18 mouse cellular contexts compared by ENCODE assay signal in genomic region chr11:117778031-117778430, GRCm38 (mm10). TPM values are rescaled to one million over a fixed set of nuclear protein-coding genes. Genes with fewer than 3 reads are reported as not detected.
A peak's percentile ranks its signal among the peaks of the same experiment; 100 is the strongest.
DNase-seq lines count a peak whose midpoint lies in the region; ATAC-seq and TF ChIP-seq lines count a peak whose summit lies in the region.
"Had no signal": no experiment of that assay in that cellular context is flagged by ENCODE, and none has a peak within 500 bp of the region (broad histone marks: within the 10 kb centered on the region; RNA-seq: fewer than 3 reads in every experiment).

No protein-coding gene starts in this region.

- H3K27ac ChIP-seq in lung, embryonic 15.5 days, result 0 out of 2 replicates have a peak overlapping the region, but pooled peaks have one; percentile 88
- peak overlapping the region; percentile 86 for H3K27ac ChIP-seq in bone marrow, adult 2 months (ENCODE audit: control insufficient read depth, insufficient read depth, low read depth, low read length, poor library complexity)
- peak overlapping the region; percentile 91; the same call in 1 of the 2 replicates for H3K27ac ChIP-seq in limb, embryonic 10.5 days
- H3K27ac ChIP-seq: forebrain, embryonic 12.5 days had no signal

- 88% methylated on average over 11 of the region's 11 CpGs for WGBS in lung, embryonic 15.5 days
- 89% methylated on average over 11 of the region's 11 CpGs for WGBS in bone marrow, adult 2 months
- 94% methylated on average over 11 of the region's 11 CpGs for WGBS in limb, embryonic 10.5 days

- intact Hi-C loops in heart, postnatal 14 days (cut with DNase I), result no loop called here

- no peak overlapping the region for H3K9ac ChIP-seq in lung, embryonic 15.5 days
- H3K9ac ChIP-seq: embryonic facial prominence, embryonic 12.5 days; forebrain, embryonic 12.5 days had no signal

- no peaks in the 10 kb centered on the region for H3K9me3 ChIP-seq in lung, embryonic 15.5 days
- no peaks in the 10 kb centered on the region for H3K9me3 ChIP-seq in limb, embryonic 10.5 days (replicated peaks)
- H3K9me3 ChIP-seq: embryonic facial prominence, embryonic 12.5 days; forebrain, embryonic 12.5 days had no signal

- no peak overlapping the region for H3K4me3 ChIP-seq in lung, embryonic 15.5 days
- no peak overlapping the region for H3K4me3 ChIP-seq in bone marrow, adult 2 months (replicated peaks; ENCODE audit: control insufficient read depth, low read depth, low read length)
- no peak overlapping the region for H3K4me3 ChIP-seq in limb, embryonic 10.5 days
- H3K4me3 ChIP-seq: forebrain, embryonic 12.5 days had no signal

- H3K36me3 ChIP-seq in lung, embryonic 15.5 days, result no peaks in the 10 kb centered on the region
- peaks cover 51% of the 10 kb centered on the region for H3K36me3 ChIP-seq in limb, embryonic 10.5 days
- H3K36me3 ChIP-seq: forebrain, embryonic 12.5 days had no signal

- H3K4me2 ChIP-seq in lung, embryonic 15.5 days, result no peak overlapping the region
- H3K4me2 ChIP-seq: forebrain, embryonic 12.5 days had no signal

- ATAC-seq in lung, embryonic 15.5 days (ENCODE audit: borderline replicate concordance, extremely low read depth, low FRiP score, low TSS enrichment), result no peak
- ATAC-seq: hindbrain, embryonic 16.5 days had no signal

- peak; percentile 92 for DNase-seq in heart, adult 11 months
- no peak for DNase-seq in heart, postnatal 14 days
- no peak for DNase-seq in lung, postnatal 36 days
- DNase-seq in limb, embryonic 10.5 days (ENCODE audit: low spot score), result no peak
- no peak for DNase-seq in thymus, postnatal 0 days (ENCODE audit: low spot score)
- no peak for DNase-seq in thymus, postnatal 4 days
- DNase-seq: cerebellum, adult 9-11 months; lung, postnatal 10 days; midbrain, embryonic 14.5 days had no signal

- H3K27me3 ChIP-seq in lung, embryonic 15.5 days, result no peaks in the 10 kb centered on the region
- H3K27me3 ChIP-seq in limb, embryonic 10.5 days (ENCODE audit: low read depth, poor library complexity, severe bottlenecking), result peaks cover 20% of the 10 kb centered on the region

- H3K4me1 ChIP-seq in lung, embryonic 15.5 days, result peaks cover 49% of the 10 kb centered on the region
- peaks cover 11% of the 10 kb centered on the region for H3K4me1 ChIP-seq in bone marrow, adult 2 months (ENCODE audit: control insufficient read depth, insufficient read depth, low read length)
- H3K4me1 ChIP-seq in limb, embryonic 10.5 days, result peaks cover 54% of the 10 kb centered on the region

- TF ChIP-seq CTCF in bone marrow, adult 2 months (IDR thresholded peaks at IDR 0.05; ENCODE audit: control insufficient read depth, insufficient read depth, low read length), result no peak

- no peak for TF ChIP-seq POLR2A in bone marrow, adult 2 months (IDR thresholded peaks at IDR 0.05; ENCODE audit: borderline replicate concordance, control insufficient read depth, low read depth, low read length)

RNA-seq across cellular contexts. Expression of gene Tmc8, which starts 3.8 kb away (rescaled TPM):
- total RNA-seq in heart, postnatal 14 days (2021), result 1 to 10 TPM; 5.0 to 7.3 TPM
- 3.0 and 3.2 TPM in 2 replicates for polyA plus RNA-seq in lung, embryonic 15.5 days (2015; fragmentation: Nextera tagmentation; extraction: Ambion mirVana)
- polyA plus RNA-seq in bone marrow, adult 2 months (2011; ENCODE audit: insufficient read depth, insufficient read length, low replicate concordance, missing spikeins), result 32.6 and 51.1 TPM in 2 replicates
- 1.4 and 1.5 TPM in 2 replicates for polyA plus RNA-seq in limb, embryonic 10.5 days (2016; fragmentation: Nextera tagmentation; extraction: Ambion mirVana)
- 37.5 and 41.1 TPM in 2 replicates for polyA plus RNA-seq in thymus, postnatal 0 days (2015; fragmentation: Nextera tagmentation; extraction: Ambion mirVana)

RNA-seq across cellular contexts. Expression of gene Tmc6, which starts 4.0 kb away (rescaled TPM):
- total RNA-seq in heart, postnatal 14 days (2021), result 10 to 100 TPM; 27.0 to 30.2 TPM
- polyA plus RNA-seq in lung, embryonic 15.5 days (2015; fragmentation: Nextera tagmentation; extraction: Ambion mirVana), result 24.2 and 24.7 TPM in 2 replicates
- polyA plus RNA-seq in bone marrow, adult 2 months (2011; ENCODE audit: insufficient read depth, insufficient read length, low replicate concordance, missing spikeins), result 129 and 194 TPM in 2 replicates
- polyA plus RNA-seq in limb, embryonic 10.5 days (2016; fragmentation: Nextera tagmentation; extraction: Ambion mirVana), result 25.1 and 28.2 TPM in 2 replicates
- polyA plus RNA-seq in thymus, postnatal 0 days (2015; fragmentation: Nextera tagmentation; extraction: Ambion mirVana), result 46.7 and 58.9 TPM in 2 replicates

RNA-seq across cellular contexts. Expression of gene 6030468B19Rik, which starts 19.4 kb away (rescaled TPM):
- not detected for total RNA-seq in heart, postnatal 14 days (2021)
- 0.32 and 0.74 TPM in 2 replicates for polyA plus RNA-seq in lung, embryonic 15.5 days (2015; fragmentation: Nextera tagmentation; extraction: Ambion mirVana)
- 13.5 and 16.7 TPM in 2 replicates for polyA plus RNA-seq in bone marrow, adult 2 months (2011; ENCODE audit: insufficient read depth, insufficient read length, low replicate concordance, missing spikeins)
- polyA plus RNA-seq in limb, embryonic 10.5 days (2016; fragmentation: Nextera tagmentation; extraction: Ambion mirVana), result 1.6 and 2.3 TPM in 2 replicates
- polyA plus RNA-seq in thymus, postnatal 0 days (2015; fragmentation: Nextera tagmentation; extraction: Ambion mirVana), result 0.21 and 0.55 TPM in 2 replicates
- total RNA-seq: gastrocnemius, adult 8-10 months; left cerebral cortex, postnatal 14 days had no signal
- polyA plus RNA-seq: C2C12; forebrain, embryonic 12.5 days; hindbrain, embryonic 16.5 days; midbrain, embryonic 14.5 days had no signal

RNA-seq across cellular contexts. Expression of gene Gm20708, which starts 31.4 kb away (rescaled TPM):
- total RNA-seq in heart, postnatal 14 days (2021), result 1 to 10 TPM in 1 of 2 experiments, under 1 TPM in 1; 0.98 to 2.3 TPM
- 0.24 TPM in 1 of 2 replicates, not detected in the other for polyA plus RNA-seq in lung, embryonic 15.5 days (2015; fragmentation: Nextera tagmentation; extraction: Ambion mirVana)
- polyA plus RNA-seq in bone marrow, adult 2 months (2011; ENCODE audit: insufficient read depth, insufficient read length, low replicate concordance, missing spikeins), result 9.5 and 12.3 TPM in 2 replicates
- polyA plus RNA-seq in limb, embryonic 10.5 days (2016; fragmentation: Nextera tagmentation; extraction: Ambion mirVana), result 0.23 and 0.58 TPM in 2 replicates
- 0.13 and 0.48 TPM in 2 replicates for polyA plus RNA-seq in thymus, postnatal 0 days (2015; fragmentation: Nextera tagmentation; extraction: Ambion mirVana)
- polyA plus RNA-seq: neural tube, embryonic 11.5 days had no signal

RNA-seq across cellular contexts. Expression of gene Syngr2, which starts 31.4 kb away (rescaled TPM):
- total RNA-seq in heart, postnatal 14 days (2021), result 100 to 1,000 TPM; 108 to 109 TPM
- polyA plus RNA-seq in lung, embryonic 15.5 days (2015; fragmentation: Nextera tagmentation; extraction: Ambion mirVana), result 63.3 and 73.7 TPM in 2 replicates
- 56.0 and 120 TPM in 2 replicates for polyA plus RNA-seq in bone marrow, adult 2 months (2011; ENCODE audit: insufficient read depth, insufficient read length, low replicate concordance, missing spikeins)
- polyA plus RNA-seq in limb, embryonic 10.5 days (2016; fragmentation: Nextera tagmentation; extraction: Ambion mirVana), result 24.4 and 31.3 TPM in 2 replicates
- 100.0 and 116 TPM in 2 replicates for polyA plus RNA-seq in thymus, postnatal 0 days (2015; fragmentation: Nextera tagmentation; extraction: Ambion mirVana)
